Mouse (Mus musculus) cerebellum, adult 9-11 months (tissue): ENCODE results near the gene Clk4.

ENCODE experiments used
- DNase-seq: peaks from one replicate; pipeline ENCODE4 v3.0.0; 2022

Clk4 gene

GRCm38 (mm10) chr11:51261680-51262219 is at the start of gene Clk4:
TSS of gene Clk4 (plus strand) at chr11:51261730.
- no peak for DNase-seq

- DNase-seq, result no peak
Measured at GRCm38 (mm10) chr11:51214021-51214420, 47.5 kb upstream of the Clk4 start.

- DNase-seq, result no peak
Measured at GRCm38 (mm10) chr11:51219396-51219980, 42.0 kb upstream of the Clk4 start.

- DNase-seq, result no peak
Measured at GRCm38 (mm10) chr11:51220308-51220707, 41.2 kb upstream of the Clk4 start, which contains the start of gene Gm12569. TSS of gene Gm12569 (plus strand) at chr11:51220473.

GRCm38 (mm10) chr11:51227104-51227503 is 34.4 kb upstream of the Clk4 start:
- no peak for DNase-seq

- no peak for DNase-seq
Measured at GRCm38 (mm10) chr11:51234626-51235025, 26.9 kb upstream of the Clk4 start.

GRCm38 (mm10) chr11:51242897-51243296 is 18.6 kb upstream of the Clk4 start:
- DNase-seq, result no peak

- no peak for DNase-seq
Measured at GRCm38 (mm10) chr11:51257006-51257405, 4.5 kb upstream of the Clk4 start.

- DNase-seq, result peak; percentile 99
Measured at GRCm38 (mm10) chr11:51262342-51263285, 1.1 kb downstream of the Clk4 start, which contains the start of gene BC049762. TSS of gene BC049762 (minus strand) at chr11:51263046.

GRCm38 (mm10) chr11:51263286-51263831 is 1.8 kb downstream of the Clk4 start:
- no peak for DNase-seq

- DNase-seq, result peak; percentile 29
Measured at GRCm38 (mm10) chr11:51264352-51264751, 2.8 kb downstream of the Clk4 start.

- DNase-seq, result no peak
Measured at GRCm38 (mm10) chr11:51265326-51265725, 3.8 kb downstream of the Clk4 start.

GRCm38 (mm10) chr11:51274418-51274817 is 12.9 kb downstream of the Clk4 start:
- no peak for DNase-seq

- peak; percentile 15 for DNase-seq
Measured at GRCm38 (mm10) chr11:51289564-51290041, 28.1 kb downstream of the Clk4 start, which contains the start of gene Col23a1. TSS of gene Col23a1 (plus strand) at chr11:51289920.

- DNase-seq, result no peak
Measured at GRCm38 (mm10) chr11:51290066-51290955, 28.8 kb downstream of the Clk4 start.

- no peak for DNase-seq
Measured at GRCm38 (mm10) chr11:51293956-51294530, 32.5 kb downstream of the Clk4 start.

- no peak for DNase-seq
Measured at GRCm38 (mm10) chr11:51295742-51296141, 34.2 kb downstream of the Clk4 start.

GRCm38 (mm10) chr11:51298691-51299090 is 37.2 kb downstream of the Clk4 start:
- no peak for DNase-seq

GRCm38 (mm10) chr11:51302396-51302795 is 40.9 kb downstream of the Clk4 start:
- DNase-seq, result no peak

GRCm38 (mm10) chr11:51303981-51304553 is 42.5 kb downstream of the Clk4 start:
- DNase-seq, result no peak

- no peak for DNase-seq
Measured at GRCm38 (mm10) chr11:51308306-51308705, 46.8 kb downstream of the Clk4 start.
